In the genomic region with DNA sequence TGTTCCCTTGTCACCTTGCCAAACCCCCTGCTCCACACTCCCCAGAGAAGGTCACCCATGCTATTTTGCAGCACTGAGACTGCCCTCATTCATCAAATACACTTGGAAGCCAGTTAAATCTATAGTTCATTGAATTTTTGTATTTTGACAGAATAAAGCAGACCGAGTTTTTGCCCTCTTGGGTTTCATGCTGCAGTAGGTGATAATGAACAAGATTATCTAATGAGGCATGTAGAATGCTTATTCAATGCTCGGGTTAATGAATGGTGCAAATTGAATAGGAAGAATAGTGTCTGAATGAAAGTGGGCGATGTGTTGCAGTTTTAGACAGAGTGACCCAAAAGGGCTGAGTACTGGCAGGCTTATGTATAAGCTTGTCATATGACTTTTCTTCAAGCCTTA, we compare ENCODE assay signal across 33 mouse cellular contexts. TPM values are rescaled to one million over a fixed set of nuclear protein-coding genes. Genes with fewer than 3 reads are reported as not detected.
A peak's percentile ranks its signal among the peaks of the same experiment; 100 is the strongest.
DNase-seq lines count a peak whose midpoint lies in the region; ATAC-seq and TF ChIP-seq lines count a peak whose summit lies in the region.
"Had no signal": no experiment of that assay in that cellular context is flagged by ENCODE, and none has a peak within 500 bp of the region (broad histone marks: within the 10 kb centered on the region; RNA-seq: fewer than 3 reads in every experiment).

No protein-coding gene starts in this region.

- peak; percentile 62 for DNase-seq in forebrain, embryonic 14.5 days (ENCODE audit: low spot score)
- no peak for DNase-seq in forebrain, postnatal 0 days
- DNase-seq in brain, embryonic 14.5 days (ENCODE audit: low read depth) = peak; percentile 69
- peak; percentile 2 for DNase-seq in retina, embryonic 14.5 days (ENCODE audit: low spot score)
- no peak for DNase-seq in heart, adult 9 months (ENCODE audit: low spot score in 2 of 2)
- DNase-seq in layer of hippocampus, adult 9-11 months = no peak
- DNase-seq: adrenal gland, adult 8-10 months; B cell, adult 2 months; cerebellum, adult 11-12 months; cerebellum, adult 9-11 months; gastrocnemius, postnatal 25 days; heart, adult 11 months; heart, postnatal 36 days; kidney, adult 18-20 months; kidney, postnatal 25 days; right cerebral cortex, postnatal 25 days; thymus, adult 18-20 months; thymus, postnatal 25 days had no signal

- no peaks in the 10 kb centered on the region for H3K9me3 ChIP-seq in forebrain, embryonic 14.5 days (replicated peaks; ENCODE audit: control insufficient read depth, low read length)
- no peaks in the 10 kb centered on the region for H3K9me3 ChIP-seq in forebrain, postnatal 0 days (ENCODE audit: low read length)
- H3K9me3 ChIP-seq in forebrain, embryonic 16.5 days (ENCODE audit: control insufficient read depth, low read length) = no peaks in the 10 kb centered on the region
- H3K9me3 ChIP-seq: embryonic facial prominence, embryonic 10.5 days; embryonic facial prominence, embryonic 15.5 days; kidney, embryonic 15.5 days; limb, embryonic 13.5 days; lung, embryonic 15.5 days; neural tube, embryonic 13.5 days had no signal

- H3K4me1 ChIP-seq in forebrain, embryonic 14.5 days (ENCODE audit: control insufficient read depth, insufficient read depth, low read length) = peaks cover 8% of the 10 kb centered on the region
- H3K4me1 ChIP-seq in forebrain, postnatal 0 days (ENCODE audit: insufficient read depth) = no peaks in the 10 kb centered on the region
- H3K4me1 ChIP-seq in forebrain, embryonic 16.5 days (replicated peaks; ENCODE audit: control insufficient read depth, insufficient read depth, low read length) = no peaks in the 10 kb centered on the region
- H3K4me1 ChIP-seq: embryonic facial prominence, embryonic 10.5 days; embryonic facial prominence, embryonic 15.5 days; kidney, embryonic 15.5 days; limb, embryonic 13.5 days; lung, embryonic 15.5 days had no signal

- no peak for TF ChIP-seq POLR2A in brain, embryonic 14.5 days (IDR thresholded peaks at IDR 0.05; ENCODE audit: borderline replicate concordance, extremely low read depth, insufficient read depth, insufficient read length, poor library complexity, severe bottlenecking)

- ATAC-seq in forebrain, embryonic 14.5 days = peak; percentile 70; the same call in 1 of the 2 replicates
- no peak for ATAC-seq in forebrain, postnatal 0 days
- peak; percentile 52 for ATAC-seq in forebrain, embryonic 16.5 days
- ATAC-seq: activated CD4-positive, CD25-positive, alpha-beta regulatory T cell, adult 4 months; inflammation-experienced regulatory T-cells, adult 6 months had no signal

- H3K36me3 ChIP-seq in forebrain, embryonic 14.5 days (ENCODE audit: control insufficient read depth, insufficient read depth, low read length) = no peaks in the 10 kb centered on the region
- no peaks in the 10 kb centered on the region for H3K36me3 ChIP-seq in forebrain, postnatal 0 days (ENCODE audit: insufficient read depth)
- H3K36me3 ChIP-seq in forebrain, embryonic 16.5 days (ENCODE audit: control insufficient read depth, insufficient read depth) = no peaks in the 10 kb centered on the region
- H3K36me3 ChIP-seq: embryonic facial prominence, embryonic 10.5 days; embryonic facial prominence, embryonic 15.5 days; kidney, embryonic 15.5 days; limb, embryonic 13.5 days; lung, embryonic 15.5 days; neural tube, embryonic 13.5 days had no signal

- H3K27me3 ChIP-seq in forebrain, embryonic 14.5 days (replicated peaks; ENCODE audit: control insufficient read depth, insufficient read depth, low read length) = no peaks in the 10 kb centered on the region
- H3K27me3 ChIP-seq in forebrain, postnatal 0 days (ENCODE audit: insufficient read depth, low read length) = no peaks in the 10 kb centered on the region
- H3K27me3 ChIP-seq in forebrain, embryonic 16.5 days (replicated peaks; ENCODE audit: control insufficient read depth, insufficient read depth, low read length) = no peaks in the 10 kb centered on the region
- H3K27me3 ChIP-seq: embryonic facial prominence, embryonic 15.5 days; kidney, embryonic 15.5 days; limb, embryonic 13.5 days; lung, embryonic 15.5 days; neural tube, embryonic 13.5 days had no signal

- H3K9ac ChIP-seq in forebrain, embryonic 14.5 days (ENCODE audit: low read length) = no peak overlapping the region
- no peak overlapping the region for H3K9ac ChIP-seq in forebrain, postnatal 0 days
- no peak overlapping the region for H3K9ac ChIP-seq in forebrain, embryonic 16.5 days (replicated peaks; ENCODE audit: low read depth, low read length)
- H3K9ac ChIP-seq: embryonic facial prominence, embryonic 15.5 days; kidney, embryonic 15.5 days; limb, embryonic 13.5 days; lung, embryonic 15.5 days; neural tube, embryonic 13.5 days had no signal

- H3K4me2 ChIP-seq in forebrain, embryonic 14.5 days (ENCODE audit: low read length) = no peak overlapping the region
- no peak overlapping the region for H3K4me2 ChIP-seq in forebrain, postnatal 0 days (ENCODE audit: low read depth)
- H3K4me2 ChIP-seq in forebrain, embryonic 16.5 days (ENCODE audit: low read length) = no peak overlapping the region
- H3K4me2 ChIP-seq: embryonic facial prominence, embryonic 15.5 days; heart, embryonic 11.5 days; kidney, embryonic 15.5 days; limb, embryonic 13.5 days; liver, embryonic 11.5 days; lung, embryonic 15.5 days; midbrain, embryonic 11.5 days; neural tube, embryonic 13.5 days had no signal

- no peak for TF ChIP-seq CTCF in forebrain, postnatal 0 days (IDR thresholded peaks at IDR 0.05; ENCODE audit: low read depth)
- no peak for TF ChIP-seq CTCF in brain, embryonic 14.5 days (IDR thresholded peaks at IDR 0.05; ENCODE audit: borderline replicate concordance, extremely low read depth, insufficient read depth, insufficient read length)

- no peak overlapping the region for H3K4me3 ChIP-seq in forebrain, embryonic 14.5 days (ENCODE audit: low read depth, low read length)
- no peak overlapping the region for H3K4me3 ChIP-seq in forebrain, postnatal 0 days (ENCODE audit: low read depth, low read length)
- no peak overlapping the region for H3K4me3 ChIP-seq in forebrain, embryonic 16.5 days (replicated peaks; ENCODE audit: low read length)
- H3K4me3 ChIP-seq: embryonic facial prominence, embryonic 10.5 days; embryonic facial prominence, embryonic 15.5 days; kidney, embryonic 15.5 days; layer of hippocampus, adult 2 months; limb, embryonic 13.5 days; lung, embryonic 15.5 days; neural tube, embryonic 13.5 days had no signal

- WGBS in forebrain, embryonic 14.5 days = 7% methylated on average over 3 of the region's 3 CpGs
- WGBS in forebrain, postnatal 0 days = 11% methylated on average over 3 of the region's 3 CpGs
- WGBS in forebrain, embryonic 16.5 days = 7% methylated on average over 3 of the region's 3 CpGs

- H3K27ac ChIP-seq in forebrain, embryonic 14.5 days (ENCODE audit: low read depth, low read length) = no peak overlapping the region
- H3K27ac ChIP-seq in forebrain, postnatal 0 days (ENCODE audit: low read depth, low read length) = no peak overlapping the region
- H3K27ac ChIP-seq in forebrain, embryonic 16.5 days (ENCODE audit: low read length) = no peak overlapping the region
- H3K27ac ChIP-seq: embryonic facial prominence, embryonic 10.5 days; embryonic facial prominence, embryonic 15.5 days; kidney, embryonic 15.5 days; layer of hippocampus, adult 2 months; limb, embryonic 13.5 days; lung, embryonic 15.5 days; neural tube, embryonic 13.5 days; stomach, postnatal 0 days had no signal

RNA-seq across cellular contexts. Expression of gene Il12rb2, which starts 29.3 kb away (rescaled TPM):
- polyA plus RNA-seq in forebrain, embryonic 14.5 days (2014; fragmentation: Nextera tagmentation; extraction: Ambion mirVana) = 0.10 TPM in 1 of 2 replicates, not detected in the other
- total RNA-seq in forebrain, postnatal 0 days (2014; rRNA removed) = 0.05 and 0.08 TPM in 2 replicates
- 0.08 TPM in 1 of 2 replicates, not detected in the other for polyA plus RNA-seq in forebrain, postnatal 0 days (2015; fragmentation: Nextera tagmentation; extraction: Ambion mirVana)
- 0.18 and 0.27 TPM in 2 replicates for polyA plus RNA-seq in brain, embryonic 14.5 days (2012; rRNA removed)
- polyA plus RNA-seq in forebrain, embryonic 16.5 days (2015; fragmentation: Nextera tagmentation; extraction: Ambion mirVana) = 0.09 TPM in 1 of 2 replicates, not detected in the other
- total RNA-seq: gastrocnemius, postnatal 25 days; layer of hippocampus, adult 2 months; layer of hippocampus, postnatal 25 days had no signal
- polyA plus RNA-seq: kidney, embryonic 15.5 days had no signal

Comparison
In these comparisons a context has a peak if more than half of its experiments do, and no peak if none do; other contexts are left out.
1. DNase-seq: peak in forebrain, embryonic 14.5 days (single experiment), brain, embryonic 14.5 days (single experiment) and retina, embryonic 14.5 days (single experiment); none in forebrain, postnatal 0 days (single experiment), heart, adult 9 months (0 of 2) and layer of hippocampus, adult 9-11 months (single experiment).